In genomic region chr8:120517666-120518410, GRCm38 (mm10) we compare ENCODE assay signal across 8 mouse cellular contexts.
A peak's percentile ranks its signal among the peaks of the same experiment; 100 is the strongest.
DNase-seq lines count a peak whose midpoint lies in the region; ATAC-seq lines count a peak whose summit lies in the region.
"Had no signal": no experiment of that assay in that cellular context is flagged by ENCODE, and none has a peak within 500 bp of the region (broad histone marks: within the 10 kb centered on the region; RNA-seq: fewer than 3 reads in every experiment).

No protein-coding gene starts in this region.

- no peak for DNase-seq in kidney, adult 9 months
- DNase-seq in hindbrain, embryonic 11.5 days (ENCODE audit: low spot score): no peak
- DNase-seq in neural tube, embryonic 11.5 days (ENCODE audit: low spot score): peak; percentile 55
- no peak for DNase-seq in thymus, postnatal 10 days (ENCODE audit: low spot score in 2 of 2)
- no peak for DNase-seq in gastrocnemius, postnatal 14 days
- DNase-seq: cerebellum, adult 11 months had no signal

- intact Hi-C loops in gastrocnemius, postnatal 14 days (cut with DNase I; ENCODE audit: low total_unique reads): no loop called here

- H3K27ac ChIP-seq in kidney, embryonic 15.5 days: peak overlapping the region; percentile 71
- peak overlapping the region; percentile 65 for H3K27ac ChIP-seq in forebrain, embryonic 13.5 days
- peak overlapping the region; percentile 76 for H3K27ac ChIP-seq in hindbrain, embryonic 11.5 days (ENCODE audit: low read depth, low read length)
- H3K27ac ChIP-seq in neural tube, embryonic 11.5 days (ENCODE audit: low read depth, low read length): peak overlapping the region; percentile 51

- H3K4me3 ChIP-seq in kidney, embryonic 15.5 days (replicated peaks): no peak overlapping the region
- no peak overlapping the region for H3K4me3 ChIP-seq in forebrain, embryonic 13.5 days
- H3K4me3 ChIP-seq in hindbrain, embryonic 11.5 days (ENCODE audit: low read depth, low read length): no peak overlapping the region
- H3K4me3 ChIP-seq in neural tube, embryonic 11.5 days (ENCODE audit: low read depth, low read length): no peak overlapping the region

- H3K36me3 ChIP-seq in kidney, embryonic 15.5 days: no peaks in the 10 kb centered on the region
- no peaks in the 10 kb centered on the region for H3K36me3 ChIP-seq in forebrain, embryonic 13.5 days (ENCODE audit: poor library complexity, severe bottlenecking)
- no peaks in the 10 kb centered on the region for H3K36me3 ChIP-seq in hindbrain, embryonic 11.5 days (ENCODE audit: control insufficient read depth, insufficient read depth, low read length)
- H3K36me3 ChIP-seq in neural tube, embryonic 11.5 days (ENCODE audit: control insufficient read depth, insufficient read depth, low read length): no peaks in the 10 kb centered on the region

- 0 out of 2 replicates have a peak, but pooled peaks cover 9% of the 10 kb centered on the region for H3K27me3 ChIP-seq in kidney, embryonic 15.5 days
- no peaks in the 10 kb centered on the region; the same call in 1 of the 2 replicates for H3K27me3 ChIP-seq in forebrain, embryonic 13.5 days
- no peaks in the 10 kb centered on the region for H3K27me3 ChIP-seq in hindbrain, embryonic 11.5 days (ENCODE audit: control insufficient read depth, insufficient read depth, low read length)
- no peaks in the 10 kb centered on the region for H3K27me3 ChIP-seq in neural tube, embryonic 11.5 days (ENCODE audit: control insufficient read depth, insufficient read depth, low read length)

- ATAC-seq in kidney, embryonic 15.5 days (replicated peaks; ENCODE audit: low FRiP score): no peak
- no peak for ATAC-seq in forebrain, embryonic 13.5 days
- no peak for ATAC-seq in hindbrain, embryonic 11.5 days (ENCODE audit: low FRiP score)
- no peak for ATAC-seq in neural tube, embryonic 11.5 days (ENCODE audit: insufficient read depth, low FRiP score, low TSS enrichment)

- H3K9ac ChIP-seq in kidney, embryonic 15.5 days: no peak overlapping the region
- peak overlapping the region; percentile 37 for H3K9ac ChIP-seq in forebrain, embryonic 13.5 days
- no peak overlapping the region for H3K9ac ChIP-seq in hindbrain, embryonic 11.5 days (ENCODE audit: low read depth, low read length)
- H3K9ac ChIP-seq in neural tube, embryonic 11.5 days (ENCODE audit: low read length): no peak overlapping the region

- H3K4me1 ChIP-seq in kidney, embryonic 15.5 days: peaks cover 91% of the 10 kb centered on the region
- peaks cover 100% of the 10 kb centered on the region for H3K4me1 ChIP-seq in forebrain, embryonic 13.5 days
- H3K4me1 ChIP-seq in hindbrain, embryonic 11.5 days (replicated peaks; ENCODE audit: control insufficient read depth, insufficient read depth, low read length): peaks cover 72% of the 10 kb centered on the region
- H3K4me1 ChIP-seq in neural tube, embryonic 11.5 days (ENCODE audit: control insufficient read depth, insufficient read depth, low read length): peaks cover 85% of the 10 kb centered on the region

- H3K9me3 ChIP-seq in kidney, embryonic 15.5 days (replicated peaks): no peaks in the 10 kb centered on the region
- no peaks in the 10 kb centered on the region for H3K9me3 ChIP-seq in forebrain, embryonic 13.5 days (replicated peaks)
- no peaks in the 10 kb centered on the region for H3K9me3 ChIP-seq in hindbrain, embryonic 11.5 days (ENCODE audit: control insufficient read depth, low read length)
- H3K9me3 ChIP-seq in neural tube, embryonic 11.5 days (ENCODE audit: control insufficient read depth, low read length): no peaks in the 10 kb centered on the region

- WGBS in kidney, embryonic 15.5 days: 24% methylated on average over 11 of the region's 11 CpGs
- 42% methylated on average over 11 of the region's 11 CpGs for WGBS in forebrain, embryonic 13.5 days
- WGBS in hindbrain, embryonic 11.5 days: 33% methylated on average over 11 of the region's 11 CpGs
- WGBS in neural tube, embryonic 11.5 days: 21% methylated on average over 11 of the region's 11 CpGs

- H3K4me2 ChIP-seq in kidney, embryonic 15.5 days: no peak overlapping the region
- peak overlapping the region; percentile 2; the same call in 1 of the 2 replicates for H3K4me2 ChIP-seq in forebrain, embryonic 13.5 days
- no peak overlapping the region for H3K4me2 ChIP-seq in hindbrain, embryonic 11.5 days (replicated peaks; ENCODE audit: low read depth, low read length)
- no peak overlapping the region for H3K4me2 ChIP-seq in neural tube, embryonic 11.5 days (ENCODE audit: low read depth)
